Comparison of ENCODE assay signal across 13 mouse cellular contexts in genomic region chr5:151248671-151249620, GRCm38 (mm10). TPM values are rescaled to one million over a fixed set of nuclear protein-coding genes. Genes with fewer than 3 reads are reported as not detected.
DNase-seq lines count a peak whose midpoint lies in the region; ATAC-seq lines count a peak whose summit lies in the region.
"Had no signal": no experiment of that assay in that cellular context is flagged by ENCODE, and none has a peak within 500 bp of the region (broad histone marks: within the 10 kb centered on the region; RNA-seq: fewer than 3 reads in every experiment).

No protein-coding gene starts in this region.

- WGBS in kidney, embryonic 15.5 days: 53% methylated on average over 10 of the region's 10 CpGs
- 72% methylated on average over 10 of the region's 10 CpGs for WGBS in midbrain, embryonic 16.5 days

- no peaks in the 10 kb centered on the region for H3K9me3 ChIP-seq in kidney, embryonic 15.5 days (replicated peaks)
- H3K9me3 ChIP-seq in megakaryocyte, embryonic 14.5 days: no peaks in the 10 kb centered on the region; the same call in 1 of the 2 replicates
- H3K9me3 ChIP-seq in midbrain, embryonic 16.5 days (replicated peaks; ENCODE audit: control insufficient read depth, low read length, poor library complexity, severe bottlenecking): no peaks in the 10 kb centered on the region
- H3K9me3 ChIP-seq: midbrain, embryonic 12.5 days had no signal

- peak; percentile 7 to 38 for DNase-seq in frontal cortex, adult 2 months (ENCODE audit: extremely low spot score in 1 of 2, low spot score in 1 of 2)
- DNase-seq in frontal cortex, postnatal 14 days (ENCODE audit: low spot score in 2 of 2): no peak
- no peak for DNase-seq in kidney, postnatal 14 days
- peak; percentile 43 for DNase-seq in c-Kit-positive CD71-positive TER-119-positive erythroid progenitor cells, embryonic 14.5 days (ENCODE audit: low spot score)
- no peak for DNase-seq in Muller cell, postnatal 12 days (ENCODE audit: inconsistent ontology term)
- DNase-seq: adrenal gland, postnatal 36 days; cerebellum, postnatal 36 days; kidney, adult 2 months had no signal

- no peak overlapping the region for H3K9ac ChIP-seq in kidney, embryonic 15.5 days
- H3K9ac ChIP-seq in midbrain, embryonic 16.5 days (ENCODE audit: low read depth, low read length): no peak overlapping the region
- H3K9ac ChIP-seq: midbrain, embryonic 12.5 days had no signal

- H3K4me1 ChIP-seq in kidney, embryonic 15.5 days: peaks cover 30% of the 10 kb centered on the region
- H3K4me1 ChIP-seq in megakaryocyte, embryonic 14.5 days: peaks cover 20% of the 10 kb centered on the region
- H3K4me1 ChIP-seq in midbrain, embryonic 16.5 days (ENCODE audit: control insufficient read depth, insufficient read depth, low read length): no peaks in the 10 kb centered on the region

- ATAC-seq in kidney, embryonic 15.5 days (replicated peaks; ENCODE audit: low FRiP score): peak; percentile 31; the same call in 1 of the 2 replicates
- no peak for ATAC-seq in midbrain, embryonic 16.5 days
- ATAC-seq: Patski had no signal

- H3K27me3 ChIP-seq in kidney, embryonic 15.5 days: no peaks in the 10 kb centered on the region
- no peaks in the 10 kb centered on the region for H3K27me3 ChIP-seq in megakaryocyte, embryonic 14.5 days (replicated peaks)
- H3K27me3 ChIP-seq in midbrain, embryonic 16.5 days (ENCODE audit: control insufficient read depth, insufficient read depth, low read depth, low read length): no peaks in the 10 kb centered on the region
- H3K27me3 ChIP-seq: midbrain, embryonic 12.5 days; Patski had no signal

- no peak overlapping the region for H3K4me3 ChIP-seq in kidney, embryonic 15.5 days (replicated peaks)
- peak overlapping the region; percentile 46 for H3K4me3 ChIP-seq in megakaryocyte, embryonic 14.5 days (replicated peaks)
- H3K4me3 ChIP-seq in midbrain, embryonic 16.5 days (ENCODE audit: low read depth, low read length): no peak overlapping the region
- H3K4me3 ChIP-seq: midbrain, embryonic 12.5 days had no signal

- H3K27ac ChIP-seq in kidney, embryonic 15.5 days: no peak overlapping the region
- no peak overlapping the region for H3K27ac ChIP-seq in midbrain, embryonic 16.5 days (ENCODE audit: low read length)
- H3K27ac ChIP-seq: midbrain, embryonic 12.5 days had no signal

- no peaks in the 10 kb centered on the region for H3K36me3 ChIP-seq in kidney, embryonic 15.5 days
- no peaks in the 10 kb centered on the region for H3K36me3 ChIP-seq in megakaryocyte, embryonic 14.5 days (replicated peaks; ENCODE audit: low read length)
- H3K36me3 ChIP-seq in midbrain, embryonic 16.5 days (ENCODE audit: control insufficient read depth, insufficient read depth, low read length): no peaks in the 10 kb centered on the region
- H3K36me3 ChIP-seq: midbrain, embryonic 12.5 days had no signal

- H3K4me2 ChIP-seq in kidney, embryonic 15.5 days: no peak overlapping the region
- H3K4me2 ChIP-seq in midbrain, embryonic 16.5 days (ENCODE audit: low read length): no peak overlapping the region
- H3K4me2 ChIP-seq: midbrain, embryonic 12.5 days had no signal

RNA-seq across cellular contexts. Expression of gene Stard13, which starts 15.3 kb away (rescaled TPM):
- 6.7 and 7.4 TPM in 2 replicates for polyA plus RNA-seq in frontal cortex, adult 2 months (2012; rRNA removed)
- 10.6 and 11.3 TPM in 2 replicates for polyA plus RNA-seq in kidney, embryonic 15.5 days (2015; fragmentation: Nextera tagmentation; extraction: Ambion mirVana)
- 0.04 TPM in 1 of 2 replicates, not detected in the other for polyA plus RNA-seq in megakaryocyte, embryonic 14.5 days (2012; ENCODE audit: insufficient read depth, low replicate concordance)
- 3.6 and 5.2 TPM in 2 replicates for polyA plus RNA-seq in midbrain, embryonic 16.5 days (2015; fragmentation: Nextera tagmentation; extraction: Ambion mirVana)

Comparison
In these comparisons a context has a peak if more than half of its experiments do, and no peak if none do; other contexts are left out.
1. DNase-seq: peak in frontal cortex, adult 2 months (2 of 2) and c-Kit-positive CD71-positive TER-119-positive erythroid progenitor cells, embryonic 14.5 days (single experiment); none in frontal cortex, postnatal 14 days (0 of 2), kidney, postnatal 14 days (single experiment) and Muller cell, postnatal 12 days (single experiment).